Mouse (Mus musculus): ENCODE measurements around the gene 2610528J11Rik. TPM values are rescaled to one million over a fixed set of nuclear protein-coding genes. Genes with fewer than 3 reads are reported as not detected.
"Not testable (repeated sequence)": the region's sequence is repeated elsewhere in the genome, so short reads cannot be mapped to it uniquely, and the experiment has no call there.

2610528J11Rik gene
- polyA plus RNA-seq, 2 experiments = 4.3 to 10.9 TPM

GRCm38 (mm10) chr4:118505551-118505950 lies 21.2 kb upstream of the 2610528J11Rik start:
- Histone ChIP-seq H3K27me3 (ENCODE audit: control insufficient read depth, insufficient read depth, low read length) (no peaks in the 10 kb centered on the region), H3K9ac (ENCODE audit: low read depth, low read length, severe bottlenecking) (no peak overlapping the region), H3K36me3 (ENCODE audit: control insufficient read depth, insufficient read depth, low read length) (no peaks in the 10 kb centered on the region), H3K4me2 (replicated peaks; ENCODE audit: low read depth, low read length, severe bottlenecking) (no peak overlapping the region), H3K4me3 (replicated peaks; ENCODE audit: low read length) (no peak overlapping the region), H3K27ac (replicated peaks; ENCODE audit: low read depth, low read length) (no peak overlapping the region), H3K9me3 (ENCODE audit: control insufficient read depth, low read length) (no peaks in the 10 kb centered on the region), H3K4me1 (ENCODE audit: control insufficient read depth, insufficient read depth, low read length) (no peaks in the 10 kb centered on the region)
- 62% methylated on average over 3 of the region's 3 CpGs for WGBS
- no peak for ATAC-seq (ENCODE audit: low FRiP score, low read depth)
- no peak for DNase-seq (ENCODE audit: low spot score)
- no peak for TF ChIP-seq POLR2A (IDR thresholded peaks at IDR 0.05; ENCODE audit: borderline replicate concordance, extremely low read depth, insufficient read depth, insufficient read length)

GRCm38 (mm10) chr4:118507171-118507570 lies 19.6 kb upstream of the 2610528J11Rik start:
- not testable (repeated sequence) for DNase-seq (ENCODE audit: low spot score); H3K4me3 ChIP-seq (replicated peaks; ENCODE audit: low read length); H3K27me3 ChIP-seq (ENCODE audit: control insufficient read depth, insufficient read depth, low read length); H3K36me3 ChIP-seq (ENCODE audit: control insufficient read depth, insufficient read depth, low read length); H3K27ac ChIP-seq (replicated peaks; ENCODE audit: low read depth, low read length); H3K4me2 ChIP-seq (replicated peaks; ENCODE audit: low read depth, low read length, severe bottlenecking); ATAC-seq (ENCODE audit: low FRiP score, low read depth); H3K4me1 ChIP-seq (ENCODE audit: control insufficient read depth, insufficient read depth, low read length); H3K9ac ChIP-seq (ENCODE audit: low read depth, low read length, severe bottlenecking); H3K9me3 ChIP-seq (ENCODE audit: control insufficient read depth, low read length)
- WGBS = 95% methylated on average over 1 of the region's 1 CpGs

GRCm38 (mm10) chr4:118509050-118509449 lies 17.7 kb upstream of the 2610528J11Rik start:
- DNase-seq (ENCODE audit: low spot score) (peak; percentile 10), ATAC-seq (ENCODE audit: low FRiP score, low read depth) (no peak)
- no peaks in the 10 kb centered on the region for H3K27me3 ChIP-seq (ENCODE audit: control insufficient read depth, insufficient read depth, low read length)
- H3K4me2 ChIP-seq (replicated peaks; ENCODE audit: low read depth, low read length, severe bottlenecking) = no peak overlapping the region
- no peaks in the 10 kb centered on the region for H3K36me3 ChIP-seq (ENCODE audit: control insufficient read depth, insufficient read depth, low read length)
- no peak overlapping the region for H3K9ac ChIP-seq (ENCODE audit: low read depth, low read length, severe bottlenecking)
- H3K9me3 ChIP-seq (ENCODE audit: control insufficient read depth, low read length) = no peaks in the 10 kb centered on the region
- no peak overlapping the region for H3K4me3 ChIP-seq (replicated peaks; ENCODE audit: low read length)
- no peaks in the 10 kb centered on the region for H3K4me1 ChIP-seq (ENCODE audit: control insufficient read depth, insufficient read depth, low read length)
- TF ChIP-seq POLR2A (IDR thresholded peaks at IDR 0.05; ENCODE audit: borderline replicate concordance, extremely low read depth, insufficient read depth, insufficient read length) = no peak
- H3K27ac ChIP-seq (replicated peaks; ENCODE audit: low read depth, low read length) = no peak overlapping the region
- WGBS = 12% methylated on average over 6 of the region's 6 CpGs

GRCm38 (mm10) chr4:118516699-118517496 lies 9.9 kb upstream of the 2610528J11Rik start:
- Histone ChIP-seq H3K27me3 (ENCODE audit: control insufficient read depth, insufficient read depth, low read length) (no peaks in the 10 kb centered on the region; the same call in 1 of the 2 replicates), H3K4me2 (replicated peaks; ENCODE audit: low read depth, low read length, severe bottlenecking) (no peak overlapping the region), H3K36me3 (ENCODE audit: control insufficient read depth, insufficient read depth, low read length) (no peaks in the 10 kb centered on the region), H3K9ac (ENCODE audit: low read depth, low read length, severe bottlenecking) (no peak overlapping the region), H3K4me1 (ENCODE audit: control insufficient read depth, insufficient read depth, low read length) (no peaks in the 10 kb centered on the region), H3K4me3 (replicated peaks; ENCODE audit: low read length) (no peak overlapping the region), H3K27ac (replicated peaks; ENCODE audit: low read depth, low read length) (no peak overlapping the region), H3K9me3 (ENCODE audit: control insufficient read depth, low read length) (no peaks in the 10 kb centered on the region)
- DNase-seq (ENCODE audit: low spot score) (no peak), ATAC-seq (ENCODE audit: low FRiP score, low read depth) (no peak)
- TF ChIP-seq POLR2A (IDR thresholded peaks at IDR 0.05; ENCODE audit: borderline replicate concordance, extremely low read depth, insufficient read depth, insufficient read length) = no peak
- WGBS = 13% methylated on average over 20 of the region's 20 CpGs

- ATAC-seq (ENCODE audit: low FRiP score, low read depth) = no peak
- TF ChIP-seq POLR2A (IDR thresholded peaks at IDR 0.05; ENCODE audit: borderline replicate concordance, extremely low read depth, insufficient read depth, insufficient read length) = no peak
These were observed 9.2 kb upstream of the 2610528J11Rik start for GRCm38 (mm10) chr4:118517497-118518146.

More at GRCm38 (mm10) chr4:118517497-118518146, 9.2 kb upstream of the 2610528J11Rik start:
- H3K4me1 ChIP-seq (ENCODE audit: control insufficient read depth, insufficient read depth, low read length) = no peaks in the 10 kb centered on the region
- no peak overlapping the region for H3K4me2 ChIP-seq (replicated peaks; ENCODE audit: low read depth, low read length, severe bottlenecking)
- WGBS = 50% methylated on average over 16 of the region's 16 CpGs
- no peaks in the 10 kb centered on the region for H3K36me3 ChIP-seq (ENCODE audit: control insufficient read depth, insufficient read depth, low read length)
- no peak overlapping the region for H3K9ac ChIP-seq (ENCODE audit: low read depth, low read length, severe bottlenecking)
- no peak overlapping the region for H3K27ac ChIP-seq (replicated peaks; ENCODE audit: low read depth, low read length)
- H3K9me3 ChIP-seq (ENCODE audit: control insufficient read depth, low read length) = no peaks in the 10 kb centered on the region
- no peak for DNase-seq (ENCODE audit: low spot score)
- no peaks in the 10 kb centered on the region; the same call in 1 of the 2 replicates for H3K27me3 ChIP-seq (ENCODE audit: control insufficient read depth, insufficient read depth, low read length)
- no peak overlapping the region for H3K4me3 ChIP-seq (replicated peaks; ENCODE audit: low read length)

All from limb, embryonic 14.5 days (tissue).